Mouse (Mus musculus): ENCODE data around the gene Phf3.

DNA sequence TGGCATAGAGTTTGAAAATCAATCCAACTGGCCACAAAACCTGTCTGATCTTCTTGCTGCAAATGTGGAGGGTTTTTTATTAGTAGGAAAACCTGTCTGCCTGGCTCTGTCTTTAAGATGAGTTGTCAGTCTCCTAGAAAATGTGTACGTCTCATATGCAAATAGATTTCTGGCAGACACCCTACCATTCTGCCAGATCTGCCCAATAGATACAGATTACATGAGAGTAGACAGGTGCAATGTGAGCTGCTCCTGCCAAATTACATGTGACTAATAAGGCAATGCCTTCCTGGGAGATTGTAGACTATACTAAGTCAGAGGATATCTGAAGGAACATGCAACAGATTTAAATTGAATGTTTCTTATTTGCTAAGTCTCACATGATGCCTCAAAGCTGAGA lies 83.5 kb downstream of the Phf3 start:
- TF ChIP-seq CTCF (IDR thresholded peaks at IDR 0.05) (no peak), EP300 (IDR thresholded peaks at IDR 0.05) (no peak)

Data from lung, postnatal 0 days (tissue).